Mouse (Mus musculus) ES-Bruce4 (cell line): ENCODE measurements at regions not wholly inside any gene's neighbourhood (a gene's known extent, or its start where the extent isn't known, plus 50 kb on each side); places are given as distances from the start of the nearest gene placed in this dataset.

Source experiments
- CTCF ChIP-seq: IDR thresholded peaks from one replicate; pipeline ENCODE4 v1.8.1; 2011; ENCODE audit warnings: low read depth, low read length
- EP300 ChIP-seq: IDR thresholded peaks from 2 replicates; pipeline ENCODE4 v1.6.1; 2011; ENCODE audit warnings: low read depth, low read length; ENCODE audit not compliant: insufficient read depth
- POLR2A ChIP-seq: IDR thresholded peaks from one replicate; pipeline ENCODE4 v1.8.1; 2011; ENCODE audit warnings: low read length; ENCODE audit not compliant: insufficient read depth

DNA sequence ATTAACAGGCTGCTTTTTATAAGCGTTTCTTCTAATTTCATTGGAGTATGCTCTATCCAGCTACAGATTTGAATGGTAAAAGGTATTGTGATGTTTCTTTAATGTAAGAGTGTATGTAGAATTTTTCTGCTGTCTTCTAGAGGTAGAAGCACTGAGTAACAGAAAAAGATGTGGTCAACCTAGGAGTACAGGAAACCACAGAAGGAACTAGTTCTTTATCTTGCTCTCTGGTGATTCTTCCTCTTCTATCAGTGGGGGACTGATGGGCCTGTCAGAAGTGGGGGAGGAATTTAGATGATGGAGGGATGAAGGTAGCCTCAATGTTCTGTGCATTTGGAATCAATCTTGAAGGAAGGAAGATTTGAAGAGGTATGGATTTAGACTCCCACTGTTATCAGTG is 1031.9 kb downstream of the Car8 start:
- TF ChIP-seq CTCF (no peak), EP300 (no peak), POLR2A (no peak)
